Mouse (Mus musculus) liver, postnatal 0 days (tissue): Measurements from ENCODE around the gene Gphn.

Experiments
- CTCF ChIP-seq: sonication (generic); IDR thresholded peaks from 2 replicates; pipeline ENCODE4 v1.5.1; 2016; ENCODE audit warnings: antibody characterized with exemption, low read depth
- EP300 ChIP-seq: IDR thresholded peaks from 2 replicates; pipeline ENCODE4 v1.6.1; 2016; ENCODE audit warnings: antibody characterized with exemption, low read depth, mild to moderate bottlenecking

DNA sequence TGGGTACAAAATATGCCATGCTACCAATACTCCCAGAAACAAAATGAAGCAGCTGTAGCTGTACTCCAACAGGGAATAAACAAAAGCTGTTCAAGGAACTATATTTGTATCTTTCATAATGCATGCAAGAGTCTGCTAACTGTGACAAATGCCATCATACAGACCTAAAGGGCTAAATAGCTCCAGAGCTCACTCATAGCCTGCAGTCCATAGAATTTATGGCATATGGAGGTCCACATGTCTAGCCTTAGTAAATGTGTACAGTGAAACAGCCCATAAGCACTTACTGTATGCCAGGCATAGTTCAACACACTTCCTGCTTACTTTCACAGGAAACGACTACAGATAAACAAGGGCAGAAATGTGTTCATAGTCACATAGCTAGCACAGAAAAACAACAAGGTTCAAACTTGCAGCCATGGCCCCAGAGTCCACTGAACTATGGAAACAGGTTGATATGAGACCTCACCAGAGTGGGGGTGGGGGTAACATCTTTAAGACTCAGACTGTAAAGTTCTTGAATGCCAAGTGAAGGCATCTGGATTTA is 459.6 kb downstream of the Gphn start:
- TF ChIP-seq CTCF (no peak), EP300 (no peak)
